Mouse (Mus musculus): ENCODE data around the gene Sema4f.

DNA sequence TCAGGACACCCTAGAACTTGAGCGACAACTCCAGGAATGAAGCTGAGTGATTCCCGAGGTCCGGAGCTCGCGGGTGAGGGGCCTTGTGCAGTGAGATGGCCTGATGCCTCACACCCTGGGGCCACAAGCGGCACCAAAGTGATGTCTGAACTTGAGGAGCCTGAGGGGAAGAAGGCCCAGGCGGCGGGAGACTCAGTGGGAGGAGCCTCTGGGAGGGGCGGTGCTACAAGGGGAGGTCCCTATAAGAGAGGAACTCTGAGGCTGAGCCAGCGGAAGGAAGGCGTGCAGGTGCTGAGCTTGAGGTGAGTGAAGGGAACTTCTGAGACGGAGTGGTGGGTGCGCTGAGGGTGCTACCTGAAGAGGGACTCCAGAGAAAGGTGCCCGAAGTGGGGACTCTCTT is 7.1 kb upstream of the Sema4f start, which contains the start of gene M1ap:
- TF ChIP-seq CTCF (IDR thresholded peaks at IDR 0.05; ENCODE audit: low read depth): no peak
- TF ChIP-seq EP300 (IDR thresholded peaks at IDR 0.05; ENCODE audit: low read depth): no peak

Data from heart, postnatal 0 days (tissue).